Mouse (Mus musculus): ENCODE data around the gene Tenm2.

Tenm2 gene

DNA sequence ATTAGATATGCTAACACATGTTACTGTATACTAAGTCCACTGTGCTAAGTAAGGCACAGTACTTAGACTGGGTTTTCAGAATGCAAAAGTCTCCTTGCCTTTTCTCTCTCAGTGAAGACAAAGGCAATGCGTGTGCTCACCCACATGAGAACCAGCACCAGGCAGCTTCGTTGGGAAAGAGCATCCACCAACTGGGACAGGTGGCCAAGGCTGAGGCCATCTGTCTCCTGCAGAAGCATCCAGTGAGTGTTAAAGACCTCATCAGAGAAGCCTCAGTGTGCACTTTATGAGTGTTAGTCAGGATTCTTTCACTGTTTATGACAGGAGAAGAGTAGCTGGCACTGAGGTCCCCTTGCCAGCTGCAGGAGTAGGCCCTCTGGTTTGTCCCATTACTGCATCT, 669.6 kb downstream of the Tenm2 start:
- DNase-seq (ENCODE audit: low spot score in 2 of 2), result no peak

GRCm38 (mm10) chr11:36562851-36563250, 672.9 kb downstream of the Tenm2 start:
- no peak for DNase-seq (ENCODE audit: low spot score in 2 of 2)

- no peak for DNase-seq (ENCODE audit: low spot score in 2 of 2)
Measured at GRCm38 (mm10) chr11:36560785-36561548, 674.8 kb downstream of the Tenm2 start.

DNA sequence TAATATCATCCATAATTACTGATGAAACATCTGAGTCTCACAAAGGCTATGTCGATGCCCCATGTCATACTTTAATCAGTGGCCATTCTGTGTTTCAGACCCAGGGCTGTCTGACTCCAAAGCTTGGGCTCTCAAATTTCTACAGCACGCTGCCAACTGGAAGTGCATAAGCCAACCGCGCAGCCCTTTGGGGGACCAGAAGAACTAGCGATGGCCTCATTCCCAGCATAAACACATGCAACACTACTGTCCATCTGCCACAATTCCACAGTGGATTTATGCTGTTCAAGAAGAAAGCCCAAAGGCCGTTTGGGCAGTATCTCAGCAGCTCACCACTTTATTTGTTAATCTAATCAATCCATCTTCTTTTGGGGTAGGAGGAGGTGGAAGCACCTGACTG, 678.4 kb downstream of the Tenm2 start:
- no peak for DNase-seq (ENCODE audit: low spot score in 2 of 2)

- DNase-seq (ENCODE audit: low spot score in 2 of 2), result no peak
Measured at GRCm38 (mm10) chr11:36553286-36553685, 682.5 kb downstream of the Tenm2 start.

- DNase-seq (ENCODE audit: low spot score in 2 of 2), result no peak
Measured at GRCm38 (mm10) chr11:36550649-36551048, 685.1 kb downstream of the Tenm2 start.

DNA sequence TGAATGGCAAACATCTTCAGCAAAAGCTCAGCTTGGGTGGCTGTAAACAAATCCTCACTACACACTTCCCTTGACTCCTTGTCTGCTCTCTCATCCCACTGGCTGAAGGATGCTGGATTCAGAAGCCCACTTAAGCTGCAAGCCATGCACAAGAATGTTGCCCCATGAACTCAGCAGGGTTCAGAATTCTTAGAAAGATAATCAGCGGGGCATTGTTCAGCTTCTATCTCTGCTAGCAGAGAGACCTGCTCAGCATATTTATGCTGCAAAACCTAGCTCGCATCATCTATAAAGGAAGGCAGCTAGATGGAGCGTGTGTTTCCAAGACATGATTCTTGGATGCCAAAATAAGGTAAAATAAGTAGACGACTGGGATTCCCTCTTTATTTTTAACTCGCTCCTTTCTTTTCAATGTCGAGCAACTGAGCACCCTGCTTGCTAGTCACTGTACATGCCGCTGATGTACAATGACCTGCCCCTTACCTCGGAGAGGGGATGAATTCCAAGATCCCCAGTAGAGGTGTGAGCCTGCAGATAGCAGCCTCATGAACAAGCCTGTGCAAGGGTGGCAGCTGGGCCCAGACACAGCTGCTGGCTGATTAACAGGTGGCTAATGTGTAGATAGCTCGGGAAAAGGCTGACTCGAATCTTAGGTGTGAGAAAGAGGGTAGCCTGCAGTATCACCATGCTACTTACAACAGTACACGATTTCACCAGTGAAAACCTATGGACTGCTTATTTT, 686.2 kb downstream of the Tenm2 start:
- no peak for DNase-seq (ENCODE audit: low spot score in 2 of 2)

- no peak for DNase-seq (ENCODE audit: low spot score in 2 of 2)
Measured at GRCm38 (mm10) chr11:36548139-36548538, 687.6 kb downstream of the Tenm2 start.

- DNase-seq (ENCODE audit: low spot score in 2 of 2), result no peak
Measured at GRCm38 (mm10) chr11:36538144-36538543, 697.6 kb downstream of the Tenm2 start.

DNA sequence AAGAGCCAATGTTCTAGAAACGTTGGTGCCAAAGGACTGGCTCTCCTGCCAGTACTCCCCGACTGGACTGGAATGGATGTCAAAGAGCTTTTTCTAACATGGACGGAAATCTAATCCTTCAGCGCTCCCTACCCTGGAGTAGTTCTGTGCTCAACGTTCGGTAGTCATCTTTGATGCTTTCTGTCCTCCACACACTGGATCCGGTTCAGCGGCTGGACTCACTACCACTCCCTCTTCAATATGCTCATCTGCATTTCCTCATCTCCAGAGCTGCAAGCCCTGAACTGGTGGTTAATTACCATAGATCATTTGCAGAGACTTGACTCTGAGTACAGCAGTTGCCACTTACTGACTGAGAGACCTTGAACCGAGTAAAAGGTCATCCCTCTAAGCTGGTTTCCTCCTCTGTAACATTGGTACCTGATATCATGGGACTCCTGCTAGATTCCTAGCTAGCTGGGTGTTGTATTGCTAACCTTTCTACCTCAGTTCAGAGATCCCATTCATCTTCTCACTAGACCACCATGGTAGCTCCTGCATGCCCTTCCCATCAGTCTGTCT, 698.1 kb downstream of the Tenm2 start:
- no peak for DNase-seq (ENCODE audit: low spot score in 2 of 2)

GRCm38 (mm10) chr11:36535591-36535990, 700.2 kb downstream of the Tenm2 start:
- no peak for DNase-seq (ENCODE audit: low spot score in 2 of 2)

DNA sequence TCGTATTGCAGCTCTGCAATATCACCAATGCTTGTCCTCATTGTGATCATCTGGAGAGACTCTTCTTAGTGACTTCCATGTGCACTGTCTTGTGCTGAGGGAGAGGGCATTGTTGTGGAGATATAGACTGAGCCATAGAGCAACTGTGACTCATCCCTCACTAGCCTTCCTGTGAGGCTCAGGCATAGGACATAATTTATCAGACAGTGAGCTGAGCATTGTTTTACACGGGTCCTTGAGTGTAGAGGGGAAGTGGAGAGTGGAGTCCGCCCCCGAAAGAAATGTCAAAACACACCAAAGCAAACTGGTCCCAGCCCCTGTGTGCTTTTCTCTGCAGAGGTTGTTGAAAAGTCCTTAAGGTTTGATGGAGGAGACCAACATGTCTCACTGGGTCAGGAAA, 704.1 kb downstream of the Tenm2 start:
- DNase-seq (ENCODE audit: low spot score in 2 of 2), result no peak

- DNase-seq (ENCODE audit: low spot score in 2 of 2), result no peak
Measured at GRCm38 (mm10) chr11:36527509-36527908, 708.3 kb downstream of the Tenm2 start.

DNA sequence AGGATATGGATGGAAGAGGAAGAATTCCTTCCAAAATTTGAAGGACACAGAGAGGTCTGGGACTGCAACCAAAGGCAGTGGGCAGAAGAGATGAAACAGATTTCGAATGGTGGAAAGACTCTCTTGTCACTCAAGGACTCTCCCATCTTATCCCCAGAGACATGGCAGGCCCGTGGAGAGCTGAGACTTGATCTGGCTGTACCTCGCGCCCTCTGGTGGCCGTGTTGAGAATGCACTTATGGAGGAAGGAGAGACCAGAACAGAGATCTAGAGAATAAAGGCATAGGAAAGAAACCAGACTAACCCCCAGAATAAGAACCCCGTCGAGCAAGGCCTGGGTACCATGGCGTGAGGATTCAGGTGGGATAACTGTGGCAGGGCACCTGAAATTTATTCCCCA, 709.4 kb downstream of the Tenm2 start:
- peak in 1 of 2 experiments; percentile 53 for DNase-seq (ENCODE audit: low spot score in 2 of 2)

DNA sequence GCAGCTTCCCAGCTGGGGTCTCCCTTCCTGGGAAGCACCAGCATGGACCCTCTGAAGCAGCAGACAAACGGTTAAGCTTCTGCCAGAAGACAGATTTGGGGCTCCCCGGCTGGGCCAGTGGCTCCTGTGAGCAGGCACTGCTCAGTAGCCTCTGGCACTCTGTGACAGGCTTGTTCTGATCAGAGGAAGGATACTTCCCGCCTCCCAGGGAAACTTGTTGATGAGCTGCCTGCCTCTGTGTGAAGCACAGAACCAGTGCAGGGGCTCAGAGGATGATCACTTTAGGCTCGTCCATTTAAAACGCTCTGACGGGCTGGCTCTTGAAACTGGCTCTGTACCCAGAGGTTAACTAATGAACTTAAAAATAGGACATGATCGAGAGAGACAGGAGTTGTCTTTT, 723.3 kb downstream of the Tenm2 start:
- no peak for DNase-seq (ENCODE audit: low spot score in 2 of 2)

- no peak for DNase-seq (ENCODE audit: low spot score in 2 of 2)
Measured at GRCm38 (mm10) chr11:36508312-36508711, 727.5 kb downstream of the Tenm2 start.

DNA sequence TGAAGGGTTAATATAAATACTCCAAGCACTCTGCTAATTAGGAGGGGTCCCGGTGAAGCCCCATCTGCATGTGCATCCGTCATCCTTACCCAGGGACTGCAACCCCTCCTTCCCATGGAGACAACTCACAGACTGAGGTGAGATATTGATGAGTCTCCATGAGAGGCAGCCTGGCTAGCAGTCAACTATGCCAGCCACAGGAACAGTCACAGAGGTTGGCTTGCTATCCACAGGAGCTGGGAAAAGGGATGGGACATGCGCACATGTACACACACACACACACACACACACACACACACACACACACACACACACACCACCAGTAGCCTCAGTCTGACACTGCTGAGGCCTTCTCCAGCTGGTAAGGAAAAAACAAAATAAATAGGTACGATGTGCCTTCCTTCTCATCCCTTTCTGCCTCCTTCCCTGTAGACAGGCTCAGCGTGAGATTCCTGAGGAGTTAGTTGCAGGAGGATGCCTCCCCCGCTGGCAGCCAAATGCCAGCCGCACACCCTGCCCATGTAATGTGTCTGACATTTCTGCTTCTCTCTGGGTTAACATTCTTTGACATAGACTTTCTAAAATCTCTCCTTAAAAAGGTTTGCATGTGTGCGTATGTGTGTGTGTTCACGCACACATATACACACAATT, 740.7 kb downstream of the Tenm2 start:
- no peak for DNase-seq (ENCODE audit: low spot score in 2 of 2)

- no peak for DNase-seq (ENCODE audit: low spot score in 2 of 2)
Measured at GRCm38 (mm10) chr11:36492274-36492673, 743.5 kb downstream of the Tenm2 start.

- no peak for DNase-seq (ENCODE audit: low spot score in 2 of 2)
Measured at GRCm38 (mm10) chr11:36490085-36490484, 745.7 kb downstream of the Tenm2 start.

DNA sequence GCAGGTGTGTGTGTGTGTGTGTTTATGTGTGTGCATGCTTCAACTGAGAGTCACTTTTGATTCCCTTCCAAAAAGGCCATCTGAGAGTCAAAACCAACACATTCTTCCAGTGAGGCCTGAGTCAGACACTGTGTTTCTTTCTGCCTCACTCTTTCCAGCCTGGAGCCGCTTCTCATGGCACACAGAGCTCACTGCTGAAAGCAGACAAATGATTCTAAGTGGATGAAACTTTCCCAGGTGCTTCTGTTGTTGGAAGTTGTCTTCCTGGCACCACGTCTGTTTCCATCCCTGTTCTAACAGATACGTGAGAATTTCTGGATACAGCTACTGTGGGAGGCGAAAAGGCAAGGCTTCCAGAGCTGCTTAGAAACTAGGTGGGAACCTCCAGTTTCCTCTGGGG, 747.1 kb downstream of the Tenm2 start:
- DNase-seq (ENCODE audit: low spot score in 2 of 2), result no peak

GRCm38 (mm10) chr11:36486092-36486491, 749.7 kb downstream of the Tenm2 start:
- no peak for DNase-seq (ENCODE audit: low spot score in 2 of 2)

DNA sequence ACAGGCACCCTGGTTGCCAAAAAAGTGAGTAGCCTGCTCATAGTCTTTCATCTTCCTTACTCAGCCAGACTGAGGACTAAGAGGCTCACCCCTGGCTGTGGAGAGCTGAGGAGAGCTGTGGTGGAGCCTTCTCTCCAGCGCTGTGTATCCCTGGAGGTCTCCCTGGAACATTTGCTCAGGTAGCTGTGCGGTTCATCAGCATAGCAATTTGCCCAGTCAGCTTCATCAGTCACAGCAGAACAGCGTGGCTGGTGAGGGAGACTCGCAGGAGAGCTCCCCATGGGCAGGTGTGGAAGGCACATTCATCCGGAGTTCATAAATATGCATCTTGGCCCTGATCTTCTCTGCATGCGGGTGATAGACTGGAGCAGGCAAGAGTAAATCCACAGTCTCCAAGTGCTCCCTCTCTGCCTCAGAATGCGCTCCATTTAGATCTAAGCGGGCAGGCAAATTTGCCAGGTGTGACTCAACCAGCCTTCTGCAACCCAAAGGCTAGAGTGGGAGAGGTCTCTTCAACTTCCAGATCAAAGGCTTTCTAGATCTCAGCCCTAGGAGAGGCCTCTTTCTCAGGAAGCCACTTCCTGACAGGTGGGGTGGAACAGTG, 751.2 kb downstream of the Tenm2 start:
- DNase-seq (ENCODE audit: low spot score in 2 of 2), result no peak
